Mouse (Mus musculus) c-Kit-positive CD71-negative TER-119-negative erythroid progenitor cells, embryonic 14.5 days (primary cell): Measurements from ENCODE around the gene Tmem104.
A peak's percentile ranks its signal among the peaks of the same experiment; 100 is the strongest.

Source experiments
- DNase-seq: peaks from one replicate; pipeline ENCODE4 v3.0.0-alpha.2; 2013; ENCODE audit warnings: low read depth

The Tmem104 gene

GRCm38 (mm10) chr11:115264862-115265668, 77.8 kb downstream of the Tmem104 start:
- DNase-seq: no peak

DNA sequence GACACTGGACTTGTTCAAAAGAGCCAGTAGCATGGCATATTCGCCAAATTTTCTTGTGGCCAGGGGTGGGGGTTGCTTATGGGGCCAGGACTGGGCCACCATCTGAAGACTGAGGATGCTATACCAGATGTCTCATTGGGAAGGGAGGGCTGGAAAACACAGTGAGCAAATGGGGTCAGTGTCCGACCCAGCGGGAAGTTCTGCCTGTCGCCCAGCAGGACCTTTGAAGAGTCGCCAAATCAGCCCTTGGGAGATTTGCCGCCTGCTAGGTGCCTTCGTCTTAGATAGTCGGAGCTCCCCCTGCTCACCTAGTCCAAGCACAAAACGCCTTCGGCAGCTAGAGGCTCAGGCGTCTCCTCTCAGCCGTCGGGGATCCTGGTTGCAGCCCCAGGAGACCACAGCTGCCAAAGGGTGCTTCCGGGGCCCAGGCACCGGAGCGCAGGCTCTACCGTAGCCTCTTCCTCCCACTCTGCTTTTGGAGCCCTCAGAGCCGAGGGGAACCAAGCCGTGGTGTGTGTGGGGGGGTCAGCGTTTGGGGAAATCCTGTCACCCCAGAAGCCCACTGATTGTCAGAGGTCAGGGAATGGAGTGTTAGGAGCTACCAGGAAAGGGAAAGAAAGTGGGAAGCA, 78.6 kb downstream of the Tmem104 start:
- DNase-seq: no peak

DNA sequence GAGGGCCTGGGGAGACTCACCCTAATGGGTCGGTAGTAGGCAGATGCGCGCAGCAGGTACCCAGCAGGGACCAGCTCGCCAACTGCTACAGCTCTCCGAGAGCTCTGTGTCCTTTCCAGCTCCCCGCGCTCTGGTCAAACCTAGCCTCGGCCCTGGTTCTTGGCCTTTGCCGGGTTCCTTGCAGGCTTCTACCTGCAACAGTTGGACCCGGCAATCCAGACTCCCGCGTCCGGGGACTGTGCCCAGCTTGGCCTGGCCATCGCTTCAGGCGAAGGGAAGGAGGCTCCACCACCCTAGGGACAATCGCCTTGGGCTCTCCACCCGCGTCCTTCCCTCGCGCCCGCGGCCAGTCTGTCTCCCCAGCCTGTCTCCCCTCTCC, 79.1 kb downstream of the Tmem104 start:
- DNase-seq: no peak

DNA sequence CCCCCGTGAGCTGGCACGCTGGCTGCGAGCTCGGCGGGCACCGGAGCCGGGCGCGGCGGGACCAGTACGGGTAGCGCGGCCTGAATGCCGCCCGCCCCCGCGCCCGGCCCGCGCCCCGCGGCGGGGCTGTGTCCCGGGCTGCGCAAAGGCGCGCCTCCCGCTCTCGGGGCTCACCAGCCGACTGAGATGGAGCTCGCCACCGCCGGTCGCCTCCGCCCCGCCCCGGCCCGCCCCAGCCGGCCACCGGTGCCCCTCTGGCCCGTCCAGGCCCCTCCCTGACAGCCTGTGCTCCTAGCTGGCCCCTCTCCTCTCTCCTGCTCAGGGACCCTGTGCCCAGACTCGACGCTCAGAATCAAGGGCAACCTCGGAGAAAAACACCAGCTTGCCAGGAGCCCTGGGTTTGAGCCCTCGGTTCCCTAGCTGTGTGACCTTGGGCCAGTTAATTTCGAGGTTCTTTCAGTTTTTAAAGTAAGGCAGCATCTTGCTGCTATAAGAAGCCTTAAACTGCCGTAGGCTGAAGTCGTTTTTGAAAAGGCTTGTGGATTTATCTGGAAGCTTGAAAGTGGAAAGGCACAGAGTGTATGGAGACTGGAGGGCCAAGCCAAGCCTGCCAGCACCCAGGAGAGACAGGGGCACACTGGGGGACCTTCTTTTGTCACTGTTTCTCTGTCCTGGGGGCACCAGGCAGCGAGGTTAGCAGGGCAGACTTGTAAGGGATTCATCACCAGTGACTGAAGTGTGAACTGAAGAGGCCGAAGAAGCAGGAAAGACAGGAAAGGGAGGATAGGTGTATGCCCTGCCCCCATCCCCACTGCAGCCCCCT, 80.0 kb downstream of the Tmem104 start, which contains the start of gene Grin2c:
Gene Grin2c, minus strand, starts transcription at position 183 of the 823 bp plus-strand sequence.
- DNase-seq: no peak

GRCm38 (mm10) chr11:115267958-115268357, 80.7 kb downstream of the Tmem104 start:
- no peak for DNase-seq

DNA sequence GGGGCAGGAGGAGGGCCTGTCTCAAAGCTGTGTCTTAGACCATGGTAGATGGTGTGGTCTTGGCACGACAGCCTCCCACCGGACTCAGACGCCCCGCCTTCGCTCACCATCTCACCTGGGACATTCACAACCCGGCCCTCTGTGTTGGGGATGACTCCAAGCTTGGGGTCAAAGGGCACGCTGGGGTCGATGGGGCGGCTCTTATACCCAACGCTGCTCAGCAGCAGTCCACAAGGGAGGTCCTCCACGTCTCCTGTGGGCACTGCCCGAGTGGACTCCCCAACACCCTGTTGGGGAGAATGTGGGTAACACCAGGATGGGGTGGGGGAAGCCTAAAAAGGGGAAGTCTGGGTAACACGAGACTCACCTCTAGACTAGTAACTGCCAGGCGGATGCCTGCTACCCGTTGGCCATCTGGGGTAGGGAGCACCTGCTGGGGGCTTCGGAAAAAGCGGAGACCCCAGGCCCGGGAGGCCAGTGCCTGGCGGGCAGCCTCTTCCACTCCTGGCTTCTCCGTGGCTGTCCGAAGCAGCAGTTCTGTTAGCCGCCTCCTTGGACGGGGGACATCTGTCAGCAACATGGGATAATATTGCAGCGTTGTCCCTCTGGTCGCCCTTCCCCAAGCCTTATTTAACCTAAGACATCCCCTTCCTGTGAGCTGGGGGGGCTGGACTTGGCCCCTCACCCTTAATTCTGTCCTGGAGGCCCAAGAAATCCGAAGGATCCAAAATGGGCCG, 82.2 kb downstream of the Tmem104 start:
- DNase-seq: no peak

DNA sequence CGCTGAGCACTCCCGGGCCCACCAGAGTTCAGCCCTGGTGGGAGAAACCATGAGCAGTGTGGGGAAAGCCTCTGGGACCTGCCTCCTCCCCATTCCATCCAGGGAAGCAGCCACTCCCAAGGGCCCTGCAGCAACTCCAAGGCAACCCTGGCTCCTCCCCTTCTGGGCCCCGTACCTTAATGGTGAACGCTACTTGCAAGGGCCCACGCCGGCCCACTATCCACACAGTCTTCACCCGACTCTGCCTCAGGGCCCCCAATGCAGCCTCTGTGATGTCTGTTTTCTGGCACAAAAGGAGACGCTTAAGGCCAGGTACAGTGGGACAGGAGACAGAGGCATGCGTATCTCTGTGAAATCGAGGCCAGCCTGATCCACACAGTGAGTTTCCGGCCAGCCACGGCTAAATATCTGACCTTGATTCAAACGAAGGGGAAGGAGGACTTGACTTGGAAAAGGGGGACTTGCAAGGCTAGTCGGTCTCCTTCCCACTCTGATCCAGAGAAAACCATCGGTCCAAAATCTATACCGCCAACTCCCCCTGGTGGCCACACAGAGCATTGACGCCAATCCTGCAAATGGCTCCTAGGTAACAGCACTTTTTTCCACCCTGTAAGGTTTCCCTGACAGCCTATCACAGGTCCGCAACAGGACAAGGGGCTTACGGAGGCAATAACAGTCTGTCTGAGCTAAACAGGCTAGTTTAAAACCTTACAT, 83.0 kb downstream of the Tmem104 start:
- peak; percentile 46 for DNase-seq

- DNase-seq: no peak
Measured at GRCm38 (mm10) chr11:115271052-115271451, 83.8 kb downstream of the Tmem104 start.

- DNase-seq: no peak
Measured at GRCm38 (mm10) chr11:115271481-115271880, 84.2 kb downstream of the Tmem104 start.

DNA sequence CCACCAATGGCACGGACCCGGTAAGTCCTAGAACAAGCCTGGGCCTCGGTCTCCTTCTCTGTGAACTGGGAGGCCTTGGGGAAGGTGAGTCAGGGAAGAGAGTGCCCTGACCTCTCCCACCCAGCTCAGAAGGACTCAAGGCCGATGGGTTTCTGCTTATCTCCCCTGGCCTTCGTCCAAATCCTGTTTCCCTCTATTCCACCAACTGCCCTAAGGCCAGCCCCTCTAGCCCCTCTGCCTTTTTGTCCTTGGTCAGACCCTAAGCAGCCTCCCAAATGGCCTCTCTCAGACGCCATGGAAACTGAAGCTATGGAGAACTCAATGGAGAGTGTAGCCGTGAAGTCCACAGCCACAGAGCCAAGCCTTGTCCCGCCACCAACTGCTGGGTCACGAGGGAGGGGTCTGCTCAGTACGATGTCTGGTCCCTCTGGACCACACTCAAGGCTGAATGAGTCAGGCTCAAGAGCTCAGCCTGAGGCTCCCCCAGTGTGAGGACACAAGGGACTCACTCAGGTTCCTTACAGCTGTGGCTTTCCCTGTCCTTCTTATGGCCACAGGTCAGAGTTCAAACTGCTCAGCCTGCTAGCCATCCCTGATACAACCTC, 85.7 kb downstream of the Tmem104 start:
- DNase-seq: no peak

DNA sequence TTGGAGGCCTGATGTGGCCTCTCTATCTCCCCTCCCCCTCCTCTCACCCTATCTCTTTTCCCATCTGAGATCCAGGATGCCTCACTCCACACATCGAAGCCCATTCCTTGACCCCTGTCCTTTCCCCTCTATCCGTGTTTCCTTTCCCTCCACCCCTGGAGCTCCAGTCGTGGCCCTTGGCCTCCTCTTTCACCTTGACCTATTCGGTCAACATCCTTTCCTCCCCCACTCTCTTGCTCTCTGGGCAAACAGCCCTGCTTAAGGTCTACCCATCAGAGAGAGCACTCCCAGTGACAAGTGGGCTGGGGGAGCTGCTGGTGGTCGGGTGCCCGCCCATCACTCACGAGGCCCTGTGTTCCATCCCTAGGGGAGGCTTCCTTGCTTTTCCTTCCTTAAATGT, 86.4 kb downstream of the Tmem104 start:
- no peak for DNase-seq

- no peak for DNase-seq
Measured at GRCm38 (mm10) chr11:115274178-115274577, 86.9 kb downstream of the Tmem104 start.

DNA sequence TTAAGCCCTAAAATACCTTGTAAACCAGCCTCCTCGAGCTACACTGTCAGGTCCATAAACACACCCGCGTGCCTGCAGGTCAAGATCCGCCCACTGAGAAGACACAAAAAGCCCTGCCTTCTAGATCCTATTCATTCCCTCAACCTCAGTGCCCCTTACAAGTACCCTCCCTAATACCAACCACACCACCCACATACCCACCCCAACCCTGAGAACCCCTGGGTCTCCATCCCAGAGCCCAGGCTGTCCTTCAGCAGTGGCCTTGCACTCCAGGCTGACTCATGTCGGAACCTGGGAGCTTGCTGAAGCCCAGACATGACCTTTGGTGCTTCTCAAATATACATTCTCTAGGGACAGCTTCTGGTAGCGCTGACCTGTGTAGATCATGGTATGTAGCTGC, 87.5 kb downstream of the Tmem104 start:
- no peak for DNase-seq

DNA sequence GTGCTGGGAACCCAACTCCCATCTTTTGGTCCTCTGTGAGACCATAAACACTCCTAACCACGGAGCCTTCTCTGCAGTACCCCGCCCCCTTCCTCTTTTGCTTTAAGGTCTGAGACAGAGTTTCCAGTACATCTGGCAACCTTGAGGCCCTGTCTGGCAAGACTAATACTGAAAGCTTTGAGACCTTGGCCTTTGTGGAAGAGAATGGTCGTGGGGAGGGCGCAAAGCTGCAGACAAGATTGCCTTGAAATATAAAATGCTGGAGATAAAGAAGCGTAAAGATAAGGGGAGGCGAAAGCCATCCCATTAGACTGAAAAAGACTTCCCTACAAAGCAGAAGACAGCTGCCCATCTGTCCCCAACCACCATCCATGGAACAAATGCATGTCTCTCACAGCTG, 88.2 kb downstream of the Tmem104 start:
- DNase-seq: no peak

GRCm38 (mm10) chr11:115275954-115276353, 88.7 kb downstream of the Tmem104 start:
- no peak for DNase-seq

DNA sequence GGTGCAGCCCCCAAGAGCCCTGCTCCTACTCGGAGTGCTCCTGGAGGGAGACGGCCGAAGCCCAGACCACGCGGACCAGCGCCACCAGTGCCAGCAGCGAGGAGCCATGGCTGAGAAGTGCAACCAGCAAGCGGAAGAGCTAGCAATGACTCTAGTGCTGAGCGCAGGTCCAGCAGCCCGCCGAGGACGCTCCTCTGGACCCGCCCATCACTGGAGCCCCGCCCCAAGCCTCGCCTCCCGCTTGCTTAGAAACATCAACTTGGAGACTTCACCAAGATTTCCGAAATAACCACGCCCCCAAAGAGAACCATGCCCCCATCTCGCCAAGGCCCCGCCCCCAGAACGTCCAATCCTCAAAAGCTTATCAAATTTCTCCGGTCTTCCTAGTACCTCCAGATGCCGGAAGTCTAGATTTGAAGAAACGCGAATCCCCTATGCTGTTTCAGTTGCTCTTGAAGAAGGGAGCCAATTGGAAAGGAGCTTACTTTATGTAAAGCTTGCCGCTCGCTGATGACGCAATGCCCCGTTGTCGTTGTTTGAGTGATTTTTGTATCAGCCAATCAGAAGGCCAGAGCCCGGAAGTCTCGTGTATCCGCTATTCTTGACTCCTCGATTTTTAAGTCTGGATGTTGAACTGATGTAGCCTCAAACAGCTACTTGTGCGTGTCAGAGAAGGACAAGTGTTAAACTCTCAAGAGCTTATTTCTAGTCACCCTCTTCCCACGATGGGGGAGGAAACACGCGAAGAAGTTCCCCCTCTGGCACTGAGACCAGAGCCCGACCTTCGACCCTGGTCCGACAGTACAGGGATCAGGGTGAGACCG, 89.7 kb downstream of the Tmem104 start, which contains the start of gene Fdxr:
Gene Fdxr, minus strand, starts transcription at position 271 of the 824 bp plus-strand sequence.
- DNase-seq: peak; percentile 100

- no peak for DNase-seq
Measured at GRCm38 (mm10) chr11:115277604-115277975, 90.3 kb downstream of the Tmem104 start.

DNA sequence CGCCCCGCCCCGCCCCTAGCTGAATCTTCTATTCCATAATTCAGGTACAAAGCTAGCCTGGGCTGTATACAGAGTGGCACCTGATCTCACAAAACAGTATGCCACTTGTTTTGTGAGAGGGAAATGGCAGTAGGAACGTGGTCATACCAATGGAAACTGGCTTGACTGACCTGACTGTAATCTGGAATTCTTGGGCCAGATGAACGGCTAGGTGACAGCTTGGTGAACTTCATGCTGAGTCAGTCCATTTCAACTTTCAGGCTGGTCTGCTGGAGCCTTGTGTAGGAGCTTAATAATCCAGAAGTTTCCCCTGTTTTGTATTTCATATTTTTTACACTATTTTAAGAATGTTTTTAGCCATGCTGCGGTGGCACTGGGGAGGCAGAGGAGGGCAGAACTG, 90.9 kb downstream of the Tmem104 start:
- DNase-seq: no peak

DNA sequence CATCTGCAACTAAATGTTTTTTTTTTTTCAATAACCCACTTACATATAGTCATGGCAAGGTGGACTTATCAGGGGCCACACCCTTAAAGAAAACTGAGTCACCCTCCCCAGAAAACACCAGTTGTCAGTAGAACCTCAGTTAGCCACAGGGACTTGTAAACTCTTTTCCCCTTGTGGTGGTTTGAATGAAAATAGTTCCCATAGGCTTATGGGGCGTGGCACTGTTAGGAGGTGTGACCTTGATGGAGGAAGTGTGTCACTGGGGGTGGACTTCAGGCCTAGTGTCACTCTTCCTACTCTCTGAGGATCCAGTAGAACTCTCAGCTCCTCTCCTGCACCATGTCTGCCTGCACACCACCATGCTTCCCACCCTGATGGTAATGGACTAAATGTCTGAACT, 92.4 kb downstream of the Tmem104 start:
- DNase-seq: no peak

DNA sequence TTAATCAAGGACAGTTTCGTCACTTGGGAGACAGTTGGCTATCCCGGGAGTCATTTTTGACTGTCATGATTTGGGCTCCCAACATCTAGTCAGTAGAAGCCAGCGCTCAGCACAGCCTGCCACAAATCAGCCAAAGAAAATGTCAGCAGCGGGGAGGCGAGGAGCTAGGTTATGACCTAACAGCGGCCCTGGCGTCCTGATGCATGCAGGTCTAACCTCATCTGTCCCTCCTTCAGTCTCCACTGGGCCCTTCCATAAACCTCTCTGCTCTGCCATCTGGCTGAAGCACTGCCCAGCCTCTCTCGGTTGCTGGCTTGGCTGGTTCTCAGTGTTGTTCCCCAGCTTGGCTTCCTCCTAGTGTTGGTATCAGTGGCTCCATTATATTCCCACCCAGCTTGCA, 95.0 kb downstream of the Tmem104 start:
- no peak for DNase-seq
